Mouse (Mus musculus) small intestine, adult 2 months (tissue): Measurements from ENCODE around the gene Cdh23.

ENCODE experiments used
- CTCF ChIP-seq: fragments of 200-500 bp; IDR thresholded peaks from 2 replicates; pipeline ENCODE4 v1.5.1; 2012; ENCODE audit warnings: low read depth, mild to moderate bottlenecking, control low read depth, inconsistent platforms, low read length, moderate library complexity, mixed read lengths; ENCODE audit not compliant: insufficient replicate concordance, insufficient read length; ENCODE audit errors: extremely low read depth
- POLR2A ChIP-seq: fragments of 200-500 bp; IDR thresholded peaks from 2 replicates; pipeline ENCODE4 v1.6.1; 2012; ENCODE audit warnings: low read depth, mild to moderate bottlenecking, control low read depth, inconsistent platforms, low read length, moderate library complexity

GRCm38 (mm10) chr10:60743681-60744080, 47.4 kb upstream of the Cdh23 start:
- TF ChIP-seq POLR2A (no peak), CTCF (no peak)
